Mouse (Mus musculus) urinary bladder, postnatal 25 days (tissue): ENCODE measurements around the gene Olfr486.
"Not testable (repeated sequence)": the region's sequence is repeated elsewhere in the genome, so short reads cannot be mapped to it uniquely, and the experiment has no call there.

Experiments
- DNase-seq: peaks from one replicate; pipeline ENCODE4 v3.0.0; 2022; ENCODE audit warnings: low spot score

The Olfr486 gene

GRCm38 (mm10) chr7:108172642-108173041, at the start of gene Olfr486:
Gene Olfr486 (minus strand): TSS chr7:108172742.
- DNase-seq: not testable (repeated sequence)

DNA sequence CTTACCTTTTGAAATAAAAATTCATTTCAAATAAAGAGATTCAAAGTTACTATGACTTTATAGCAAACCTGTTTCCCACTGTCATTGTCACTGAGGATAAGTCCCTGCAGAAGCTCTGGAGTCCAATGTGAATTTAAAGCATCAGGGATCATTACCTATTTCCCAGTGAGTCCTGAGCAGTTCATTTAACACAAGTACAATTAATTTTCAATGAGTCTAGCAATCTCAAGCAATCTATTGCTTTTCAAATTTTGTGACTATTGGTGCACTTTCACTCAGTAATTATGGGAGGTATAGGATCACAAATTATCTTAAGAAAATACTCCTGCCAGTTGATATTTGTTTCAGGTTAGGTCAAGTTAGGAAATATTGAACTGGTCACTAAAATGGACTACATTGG, 42.0 kb upstream of the Olfr486 start, which contains the start of gene Olfr487:
Olfr487 (minus strand) TSS at position 101 of the 400 bp plus-strand sequence.
- not testable (repeated sequence) for DNase-seq

DNA sequence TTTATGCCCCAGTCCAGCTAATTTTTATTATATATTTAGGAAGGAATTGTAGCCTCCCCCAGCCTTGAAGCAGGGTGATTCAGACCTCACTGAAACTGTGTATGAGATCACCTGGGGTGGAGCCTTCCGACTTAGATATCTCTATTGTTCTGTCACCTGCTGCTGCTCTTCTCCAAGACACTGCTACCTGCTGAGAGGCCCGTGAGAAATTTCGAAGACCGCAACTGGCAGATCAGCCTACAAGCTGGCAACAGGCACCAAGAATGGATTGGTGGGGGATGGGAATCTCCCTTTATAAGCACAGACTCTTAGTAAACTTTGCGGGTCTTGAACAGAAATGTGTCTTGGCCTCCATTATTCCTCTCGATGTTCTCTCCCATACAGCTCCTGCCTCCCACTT, 24.4 kb upstream of the Olfr486 start:
- DNase-seq: no peak

DNA sequence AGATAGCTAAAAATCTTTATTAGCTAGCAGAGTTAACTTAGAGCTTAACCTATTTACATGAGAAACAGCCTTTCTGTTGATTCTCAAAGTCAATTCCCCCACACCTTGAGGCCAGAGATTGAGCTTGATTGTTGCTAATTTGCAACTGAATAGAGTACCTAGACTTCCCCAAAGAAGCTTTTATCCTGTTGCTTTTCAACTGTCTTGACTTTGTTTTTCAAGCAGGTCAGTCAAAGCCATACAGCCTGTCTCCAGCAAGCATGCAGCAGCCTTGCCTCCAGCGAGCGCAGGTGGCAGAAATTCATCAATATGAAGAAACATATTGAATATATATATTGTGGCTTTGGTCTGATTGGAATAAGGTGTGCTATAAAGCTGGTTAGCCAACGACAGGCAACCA, 23.8 kb upstream of the Olfr486 start:
- DNase-seq: not testable (repeated sequence)

DNA sequence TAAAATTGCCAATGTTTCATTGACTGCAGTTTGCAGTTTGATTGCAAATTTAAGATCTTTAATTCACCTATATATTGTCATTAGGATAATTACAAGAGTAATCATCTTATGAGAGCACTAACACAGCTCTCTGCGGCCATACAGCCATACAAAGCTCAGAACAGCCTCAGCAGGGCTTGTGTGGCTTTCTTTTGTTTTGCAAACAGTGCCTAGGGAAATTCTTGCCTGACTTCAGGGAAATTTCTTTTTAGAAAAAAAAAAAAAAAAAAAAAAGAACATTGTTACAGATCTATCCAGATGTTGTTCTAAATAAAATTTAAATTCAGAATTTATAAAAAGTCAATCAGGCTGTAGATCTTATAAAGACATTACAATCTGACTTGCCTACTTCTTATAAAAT, 20.2 kb upstream of the Olfr486 start:
- DNase-seq: not testable (repeated sequence)

DNA sequence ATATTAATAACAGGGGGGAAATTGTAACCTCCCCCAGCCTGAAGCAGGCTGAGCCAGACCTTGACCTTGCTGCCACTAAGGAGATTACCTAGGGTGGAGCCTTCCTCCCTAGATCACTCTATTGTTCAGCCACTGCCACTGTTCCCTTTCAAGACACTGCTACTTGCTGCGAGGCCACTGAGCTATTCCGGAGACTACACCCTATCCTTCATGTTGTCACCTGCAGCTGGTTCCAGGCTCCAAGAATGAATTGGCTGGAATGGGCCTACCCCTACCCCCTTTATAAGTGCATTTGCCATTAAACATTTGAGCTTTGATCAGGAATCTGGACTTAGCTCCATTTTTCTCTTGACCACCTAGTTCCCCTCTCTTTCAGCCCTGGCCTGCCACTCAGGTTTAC, 18.7 kb upstream of the Olfr486 start:
- not testable (repeated sequence) for DNase-seq

DNA sequence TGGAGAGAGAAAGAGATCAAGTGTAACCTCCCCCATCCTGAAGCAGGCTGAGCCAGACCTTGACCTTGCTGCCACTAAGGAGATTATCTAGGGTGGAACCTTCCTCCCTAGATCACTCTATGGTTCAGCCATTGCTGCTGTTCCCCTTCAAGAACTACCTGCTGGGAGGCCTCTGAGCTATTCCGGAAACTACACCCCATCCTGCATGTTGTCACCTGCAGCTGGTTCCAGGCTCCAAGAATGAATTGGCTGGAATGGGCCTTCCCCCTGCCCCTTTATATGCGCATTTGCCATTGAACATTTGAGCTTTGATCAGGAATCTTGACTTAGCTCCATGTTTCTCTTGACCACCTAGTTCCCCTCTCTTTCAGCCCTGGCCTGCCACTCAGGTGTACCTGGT, 12.7 kb upstream of the Olfr486 start:
- not testable (repeated sequence) for DNase-seq

GRCm38 (mm10) chr7:108184401-108184800, 11.9 kb upstream of the Olfr486 start:
- not testable (repeated sequence) for DNase-seq

GRCm38 (mm10) chr7:108159771-108160170, 12.8 kb downstream of the Olfr486 start, which contains the start of gene Olfr485:
Gene Olfr485 (minus strand): TSS chr7:108159871.
- no peak for DNase-seq

DNA sequence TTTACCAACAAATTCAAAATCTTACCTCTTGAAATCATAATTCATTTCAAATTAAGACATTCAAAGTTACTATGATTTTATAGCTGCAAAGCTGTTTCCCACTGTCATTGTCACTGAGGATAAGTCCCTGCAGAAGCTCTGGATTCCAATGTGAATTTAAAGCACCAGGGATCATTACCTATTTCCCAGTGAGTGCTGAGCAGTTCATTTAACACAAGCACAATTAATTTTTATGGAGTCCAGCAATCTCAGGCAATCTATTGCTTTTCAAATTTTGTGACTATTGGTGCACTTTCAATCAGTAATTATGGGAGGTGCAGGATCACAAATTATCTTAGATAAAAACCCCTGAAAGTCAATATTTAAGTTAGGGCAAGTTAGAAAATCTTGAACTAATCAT, 45.2 kb downstream of the Olfr486 start, which contains the start of gene Olfr484:
Olfr484 (minus strand) TSS at position 101 of the 400 bp plus-strand sequence.
- no peak for DNase-seq
